Mouse (Mus musculus): ENCODE measurements around the gene Arih2.
"Not testable (repeated sequence)": the region's sequence is repeated elsewhere in the genome, so short reads cannot be mapped to it uniquely, and the experiment has no call there.

Gene Arih2

DNA sequence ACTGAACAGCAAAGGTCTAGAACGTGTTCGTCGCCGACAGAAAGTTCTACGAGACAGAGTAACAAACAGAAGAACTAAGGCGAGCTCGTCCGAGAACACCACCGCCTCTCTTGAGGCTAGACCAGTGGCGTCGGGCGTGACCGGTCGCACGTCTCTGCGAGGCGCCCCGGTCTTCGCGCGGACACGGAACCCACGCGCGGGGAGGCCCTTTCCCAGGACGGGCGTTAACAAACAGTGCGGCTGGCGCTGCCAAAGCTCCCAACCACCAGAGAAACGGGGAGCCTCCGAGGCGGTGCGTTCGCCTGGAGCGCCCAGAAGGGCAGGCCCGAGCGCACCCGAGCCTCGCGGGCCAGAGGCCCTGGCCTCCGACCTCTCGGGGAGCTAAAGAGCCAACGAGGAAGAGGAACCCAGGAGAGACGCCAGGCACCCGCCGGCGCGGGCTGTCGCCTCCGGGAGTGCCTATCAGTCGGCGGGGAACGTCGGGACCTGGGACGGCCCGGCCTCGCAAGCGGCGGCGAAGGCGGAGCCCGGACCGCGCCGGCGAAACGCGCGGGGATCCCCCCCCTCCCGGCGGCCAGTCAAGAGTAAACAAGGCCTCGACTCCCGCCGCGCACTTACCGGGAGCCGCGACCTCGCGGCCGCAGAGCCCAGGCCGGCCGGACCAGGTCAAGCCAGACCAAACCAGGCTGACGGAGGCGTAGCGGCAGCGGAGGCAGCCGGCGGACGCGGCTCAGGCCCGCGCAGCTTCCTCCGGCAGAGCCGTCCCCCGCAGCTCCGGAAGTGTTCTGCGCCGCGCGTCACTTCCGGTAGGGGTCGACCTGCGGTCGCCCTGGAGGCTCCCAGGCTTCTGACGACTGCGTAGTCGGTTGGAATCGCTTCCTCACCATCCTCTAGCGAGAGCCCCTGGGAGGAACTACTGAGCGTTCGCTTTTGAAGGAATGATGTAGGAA lies at the start of gene Arih2:
TSS of gene Arih2 (minus strand) at position 776 of the 950 bp plus-strand sequence.
- peak; percentile 96 for DNase-seq (ENCODE audit: low read depth, low spot score)

DNA sequence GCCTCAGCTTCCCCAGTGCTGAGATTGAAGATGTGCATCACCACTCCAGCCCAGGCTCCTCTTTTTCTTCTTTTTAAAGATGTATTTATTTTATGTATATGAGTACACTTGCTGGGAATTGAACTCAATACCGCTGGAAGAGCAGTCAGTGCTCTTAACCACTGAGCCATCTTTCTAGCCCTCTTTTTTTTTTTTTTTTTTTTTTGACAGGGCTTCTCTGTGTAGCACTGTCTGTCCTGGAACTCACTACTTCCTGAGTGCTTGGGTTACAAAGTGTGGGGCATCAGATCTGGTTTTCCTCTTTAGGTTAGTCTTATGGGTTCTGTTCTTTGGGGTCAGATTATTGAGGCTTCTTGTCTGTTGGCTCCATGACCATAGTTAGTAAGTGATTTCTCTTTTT lies 45.3 kb upstream of the Arih2 start:
- DNase-seq (ENCODE audit: low read depth, low spot score): no peak

DNA sequence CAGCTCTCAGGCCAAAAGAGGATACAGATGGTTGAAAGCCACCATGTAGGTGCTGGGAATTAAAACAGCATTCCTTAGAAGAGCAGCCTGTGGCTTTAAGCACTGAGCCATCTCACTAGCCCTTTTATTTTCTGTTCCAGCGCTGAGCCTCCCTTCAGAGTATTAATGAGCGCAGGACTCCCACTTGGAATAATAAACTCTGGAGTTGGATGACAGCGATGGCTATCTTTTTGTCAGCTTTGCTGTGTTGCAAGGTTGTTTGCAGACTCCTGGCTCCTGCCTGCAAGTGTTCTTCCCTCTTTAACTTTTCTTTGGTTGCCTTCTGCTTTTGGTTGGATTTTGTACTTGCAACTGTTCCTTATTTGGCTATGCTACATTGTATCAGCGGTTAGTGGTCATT lies 44.8 kb upstream of the Arih2 start:
- DNase-seq (ENCODE audit: low read depth, low spot score): no peak

GRCm38 (mm10) chr9:108692226-108693041 lies 43.2 kb upstream of the Arih2 start:
- peak; percentile 63 for DNase-seq (ENCODE audit: low read depth, low spot score)

DNA sequence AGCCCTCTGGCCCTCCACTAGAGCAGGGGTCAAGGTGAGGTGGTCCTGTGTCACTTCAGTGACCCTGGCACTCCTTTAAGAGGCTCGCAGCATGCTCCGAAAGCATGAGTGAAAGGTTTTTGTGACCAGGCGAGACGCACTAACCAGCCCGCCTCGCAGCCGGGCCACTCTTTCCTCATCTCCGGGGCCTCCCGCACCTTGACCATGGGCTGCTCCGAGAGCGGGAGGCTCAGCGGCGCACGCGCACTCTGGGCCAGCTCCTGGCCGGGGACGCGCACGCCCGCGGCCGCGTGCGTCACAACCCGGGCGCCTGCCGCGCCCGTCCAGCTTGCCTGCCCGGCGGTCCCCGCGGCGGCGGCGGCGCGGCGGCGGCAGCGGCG lies 42.6 kb upstream of the Arih2 start:
- peak; percentile 72 for DNase-seq (ENCODE audit: low read depth, low spot score)

- DNase-seq (ENCODE audit: low read depth, low spot score): peak; percentile 32
Observed at GRCm38 (mm10) chr9:108691371-108691770, 42.2 kb upstream of the Arih2 start.

DNA sequence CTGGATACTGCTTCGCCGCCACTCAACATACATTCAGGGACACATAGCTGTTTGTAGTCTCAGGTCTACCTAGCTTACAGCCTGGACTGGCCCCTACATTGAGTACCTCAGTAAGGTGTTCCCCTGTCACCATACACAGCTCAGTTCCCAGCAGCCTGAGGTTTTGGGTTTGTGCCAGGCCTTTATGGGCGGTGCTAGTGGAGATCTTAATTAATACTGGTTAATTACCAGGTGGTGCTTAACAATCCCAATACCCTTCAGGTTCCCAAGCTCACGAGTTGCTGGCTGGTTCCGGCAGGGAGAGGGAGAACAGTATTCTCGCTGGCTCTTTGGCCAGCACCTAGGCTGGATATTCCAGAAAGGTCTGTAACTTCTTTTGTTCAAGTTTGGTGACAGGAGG lies 41.7 kb upstream of the Arih2 start:
- no peak for DNase-seq (ENCODE audit: low read depth, low spot score)

DNA sequence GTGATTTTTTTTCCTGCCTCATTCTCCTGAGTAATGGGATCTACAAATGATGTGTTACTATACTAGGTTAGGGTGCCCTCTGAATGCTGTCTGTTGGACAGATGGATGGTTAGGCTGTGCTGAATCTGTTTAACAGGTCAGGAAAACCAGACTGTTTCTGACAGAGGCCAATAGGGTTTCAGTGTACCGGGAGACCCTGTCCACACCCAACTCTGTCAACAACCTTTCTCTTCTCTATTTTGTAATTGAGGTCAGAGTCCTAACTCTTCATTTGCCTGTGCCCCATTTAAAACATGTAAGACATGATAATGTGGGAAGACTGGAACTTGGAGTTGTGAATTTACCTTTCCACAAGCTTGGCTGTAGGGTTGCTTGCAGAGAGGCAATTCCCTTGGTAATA lies 40.8 kb upstream of the Arih2 start:
- no peak for DNase-seq (ENCODE audit: low read depth, low spot score)

DNA sequence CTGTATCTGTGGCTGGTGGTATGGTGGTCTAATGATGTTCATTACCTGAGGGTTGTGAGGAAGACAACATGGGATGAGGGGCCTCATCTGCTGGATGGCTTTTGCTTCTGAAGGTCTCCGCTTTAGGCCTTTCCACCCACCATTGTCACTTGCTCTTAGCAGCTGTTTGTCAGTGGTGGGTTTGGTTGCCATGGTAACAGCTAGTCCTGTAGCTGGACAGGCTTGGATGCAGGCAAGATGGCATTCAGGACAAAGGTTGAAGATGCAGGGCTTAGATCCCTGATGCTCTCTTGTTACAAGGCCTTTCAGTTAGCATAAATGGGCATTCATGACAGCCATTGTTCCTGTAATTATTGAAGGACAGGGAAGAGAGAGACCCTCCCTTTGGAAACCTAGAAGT lies 39.9 kb upstream of the Arih2 start, which contains the start of gene Prkar2a:
TSS of gene Prkar2a (plus strand) at position 209 of the 400 bp plus-strand sequence.
- DNase-seq (ENCODE audit: low read depth, low spot score): no peak

DNA sequence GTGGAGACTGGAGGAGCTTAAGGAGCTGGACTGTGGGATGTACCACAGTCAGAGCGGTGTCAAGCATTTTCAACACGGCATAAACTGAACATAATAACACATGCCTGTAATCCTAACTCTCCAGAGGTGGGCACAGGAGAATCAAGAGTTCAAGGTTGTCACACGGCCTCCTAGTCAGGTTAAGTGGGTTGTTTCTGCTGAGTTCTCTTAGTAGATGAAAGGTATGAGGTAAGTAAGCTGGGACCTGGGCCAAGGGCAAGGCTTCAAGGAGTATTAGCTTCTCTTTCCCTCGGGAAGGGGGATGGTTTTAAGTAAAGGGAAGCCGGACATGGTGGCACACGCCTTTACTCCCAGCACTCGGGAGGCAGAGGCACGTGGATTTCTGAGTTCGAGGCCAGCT lies 39.3 kb upstream of the Arih2 start:
- no peak for DNase-seq (ENCODE audit: low read depth, low spot score)

GRCm38 (mm10) chr9:108687686-108688085 lies 38.5 kb upstream of the Arih2 start:
- DNase-seq (ENCODE audit: low read depth, low spot score): no peak

DNA sequence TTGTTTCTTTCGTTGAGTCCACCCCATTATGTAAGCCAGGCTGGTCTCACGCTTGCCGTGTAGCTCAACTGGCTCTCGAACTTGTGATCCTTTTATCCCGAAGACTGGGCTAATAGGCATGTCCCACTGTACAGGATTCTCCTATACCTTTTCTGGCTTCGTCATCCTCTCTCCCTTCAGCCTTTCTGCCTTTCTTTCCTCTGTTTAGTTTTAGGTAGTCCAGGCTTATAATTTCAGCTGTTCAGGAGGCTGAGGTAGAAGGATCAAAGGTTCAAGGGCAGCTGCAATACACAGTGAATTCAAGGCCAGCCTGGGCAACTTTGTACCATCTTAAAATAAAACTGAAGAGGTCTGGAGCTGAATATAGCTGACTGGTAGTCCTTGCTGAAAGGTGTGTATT lies 38.0 kb upstream of the Arih2 start:
- no peak for DNase-seq (ENCODE audit: low read depth, low spot score)

GRCm38 (mm10) chr9:108686475-108686887 lies 37.3 kb upstream of the Arih2 start:
- no peak for DNase-seq (ENCODE audit: low read depth, low spot score)

GRCm38 (mm10) chr9:108680026-108680425 lies 30.8 kb upstream of the Arih2 start:
- no peak for DNase-seq (ENCODE audit: low read depth, low spot score)

- peak; percentile 59 for DNase-seq (ENCODE audit: low read depth, low spot score)
Observed at GRCm38 (mm10) chr9:108673151-108673550, 24.0 kb upstream of the Arih2 start.

DNA sequence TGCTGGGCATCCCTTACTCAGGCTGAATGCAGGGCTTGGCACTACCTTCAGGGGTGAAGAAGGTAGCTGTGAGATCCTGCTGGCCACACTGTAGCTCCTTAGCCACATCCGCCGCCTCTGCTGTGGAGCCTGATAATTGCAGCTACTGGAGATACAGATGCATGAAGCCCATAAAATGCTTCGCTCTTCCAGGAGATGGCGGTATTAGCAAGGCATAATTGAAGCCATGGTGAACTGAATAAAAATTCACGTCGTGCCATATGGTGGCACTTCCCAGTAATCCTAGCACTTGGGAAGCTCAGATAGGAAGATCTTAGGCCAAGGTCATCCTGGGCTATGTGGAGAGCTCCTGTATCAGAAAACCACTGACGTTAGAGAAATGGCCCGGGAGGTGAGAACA lies 20.7 kb upstream of the Arih2 start:
- DNase-seq (ENCODE audit: low read depth, low spot score): peak; percentile 30

DNA sequence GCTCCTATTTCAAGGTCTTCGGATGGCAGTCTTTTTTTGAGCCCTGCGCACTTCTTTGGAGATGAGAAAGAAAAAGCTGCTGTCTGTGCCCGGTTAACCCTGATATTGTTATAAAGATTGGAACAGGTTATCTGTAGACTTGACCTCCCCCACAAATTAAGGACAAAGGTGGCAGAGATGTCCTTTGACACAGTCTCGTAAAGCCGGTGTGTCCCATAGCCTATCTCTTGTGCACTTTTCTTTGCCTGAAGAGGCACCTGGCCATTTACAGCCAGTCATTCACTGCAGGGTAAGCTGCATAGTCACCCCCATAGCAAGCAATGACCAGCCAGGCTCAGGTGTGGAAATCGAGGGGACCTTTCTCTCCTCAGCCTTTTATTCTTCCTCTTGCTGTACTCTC lies 13.5 kb upstream of the Arih2 start:
- no peak for DNase-seq (ENCODE audit: low read depth, low spot score)

- DNase-seq (ENCODE audit: low read depth, low spot score): peak; percentile 85
Observed at GRCm38 (mm10) chr9:108661677-108662612, 12.8 kb upstream of the Arih2 start, which contains the start of gene Slc25a20. TSS of gene Slc25a20 (plus strand) at chr9:108662088.

- not testable (repeated sequence) for DNase-seq (ENCODE audit: low read depth, low spot score)
Observed at GRCm38 (mm10) chr9:108655865-108656264, 6.7 kb upstream of the Arih2 start.

DNA sequence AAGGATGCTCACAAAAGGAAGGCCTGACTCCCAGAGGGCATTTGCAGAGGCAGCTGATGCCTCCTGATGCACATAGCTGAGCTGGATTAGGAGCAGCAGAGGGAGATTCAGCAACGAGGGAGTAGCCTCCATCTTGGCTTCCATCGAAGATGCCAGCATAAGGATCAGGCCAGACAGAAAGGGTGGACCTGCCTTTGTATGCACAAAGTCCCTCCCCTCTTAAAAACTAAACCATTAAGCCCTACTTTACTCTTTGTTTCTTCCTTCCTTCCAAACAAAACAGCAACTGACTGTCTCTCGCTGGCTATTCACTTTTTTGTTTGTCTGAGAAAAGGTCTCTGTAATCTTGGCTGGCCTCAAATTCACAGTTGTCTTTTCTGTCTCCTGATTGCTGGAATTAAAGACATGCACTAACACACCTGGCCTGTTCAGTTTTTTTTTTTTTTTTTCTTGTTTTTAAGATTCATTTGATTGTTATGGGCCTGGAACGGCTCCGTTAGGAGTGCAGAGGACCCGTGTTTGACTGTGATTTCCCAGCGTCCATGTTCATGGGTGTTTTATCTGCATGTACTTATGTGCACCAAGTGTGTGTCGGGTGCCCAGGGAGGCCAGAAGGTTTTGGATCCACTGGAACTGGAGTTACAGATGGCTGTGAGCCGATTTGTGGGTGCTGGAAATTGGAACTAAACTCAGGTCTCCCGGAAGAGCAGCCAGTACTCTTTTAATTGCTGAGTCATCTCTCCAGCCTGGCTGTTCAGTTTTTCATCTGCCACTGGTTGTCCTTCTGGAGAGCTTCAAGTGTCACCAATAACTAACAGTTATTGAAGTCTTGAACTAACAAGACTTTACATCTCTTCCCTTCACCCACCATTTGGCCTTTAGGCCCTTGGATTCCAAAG lies 5.6 kb upstream of the Arih2 start:
- DNase-seq (ENCODE audit: low read depth, low spot score): no peak

Measured in CD4-positive, CD25-positive, alpha-beta regulatory T cell, adult 2 months (primary cell).